Mouse (Mus musculus) adrenal gland (tissue): Measurements from ENCODE around the gene Bhlhe40.

Source experiments
- intact Hi-C: fragments of 180-260 bp; cut with DNase I; formaldehyde crosslinking; loops from one replicate; pipeline ENCODE4 v1.15.1; 2025

Gene Bhlhe40

DNA sequence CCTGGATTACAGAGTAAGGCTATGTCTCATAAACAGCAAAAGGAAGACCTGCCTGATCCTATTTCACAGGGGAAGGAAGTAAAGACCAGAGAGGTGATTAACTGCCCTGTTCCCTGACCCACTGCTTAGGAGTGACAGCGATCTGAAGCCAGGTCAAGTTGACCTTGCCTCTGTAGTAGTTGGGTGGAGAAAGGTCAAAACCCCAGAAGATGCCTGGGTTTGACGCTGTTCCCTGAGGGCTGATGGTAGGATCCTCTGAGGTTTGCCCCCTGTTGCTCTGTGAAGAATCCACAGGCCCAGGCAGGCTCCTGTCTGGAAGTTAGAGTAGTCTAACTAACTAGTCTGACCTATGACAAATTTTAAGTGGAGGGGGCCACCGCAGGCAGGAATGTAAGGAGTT, 26.5 kb downstream of the Bhlhe40 start:
- intact Hi-C loops, result no loop called here

DNA sequence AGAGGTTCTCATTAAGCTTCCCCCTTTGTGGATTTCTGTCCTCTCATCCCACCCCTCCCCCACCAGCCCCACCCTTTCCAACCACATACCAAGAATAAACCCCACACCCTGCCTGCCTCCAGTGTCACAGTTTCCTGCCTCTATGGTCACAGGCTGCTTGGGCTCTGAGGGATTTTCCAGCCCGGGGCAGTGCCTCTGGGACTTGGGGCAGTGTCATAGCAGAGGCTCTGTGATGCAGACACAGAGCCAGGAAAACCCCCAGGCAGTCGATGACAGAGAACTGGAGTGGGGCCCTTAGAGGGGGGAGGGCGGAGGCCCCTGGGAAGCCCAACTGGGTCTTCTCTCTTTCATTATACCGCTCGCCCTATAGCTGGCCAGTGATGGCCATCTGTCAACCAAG, 27.9 kb downstream of the Bhlhe40 start:
- intact Hi-C loops, result no loop called here

DNA sequence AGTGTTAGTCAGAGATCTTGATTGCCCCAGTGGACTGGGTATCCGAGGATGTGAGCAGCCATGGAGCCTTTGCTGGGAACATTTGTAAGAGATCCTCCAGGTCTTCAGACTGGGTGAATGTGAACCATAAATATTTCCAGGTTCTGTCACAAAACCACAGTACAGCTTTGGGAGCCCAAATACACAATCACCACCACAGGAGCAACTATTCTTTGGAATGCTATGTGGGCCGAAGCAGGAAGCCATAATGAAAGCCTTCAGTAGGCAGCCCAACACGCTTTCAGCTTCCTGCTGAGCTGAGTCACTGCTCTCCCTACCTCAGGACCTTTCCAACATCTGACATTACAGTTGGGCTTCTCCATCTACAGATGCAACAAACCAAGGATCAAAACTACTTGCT, 32.6 kb downstream of the Bhlhe40 start:
- intact Hi-C loops, result no loop called here

DNA sequence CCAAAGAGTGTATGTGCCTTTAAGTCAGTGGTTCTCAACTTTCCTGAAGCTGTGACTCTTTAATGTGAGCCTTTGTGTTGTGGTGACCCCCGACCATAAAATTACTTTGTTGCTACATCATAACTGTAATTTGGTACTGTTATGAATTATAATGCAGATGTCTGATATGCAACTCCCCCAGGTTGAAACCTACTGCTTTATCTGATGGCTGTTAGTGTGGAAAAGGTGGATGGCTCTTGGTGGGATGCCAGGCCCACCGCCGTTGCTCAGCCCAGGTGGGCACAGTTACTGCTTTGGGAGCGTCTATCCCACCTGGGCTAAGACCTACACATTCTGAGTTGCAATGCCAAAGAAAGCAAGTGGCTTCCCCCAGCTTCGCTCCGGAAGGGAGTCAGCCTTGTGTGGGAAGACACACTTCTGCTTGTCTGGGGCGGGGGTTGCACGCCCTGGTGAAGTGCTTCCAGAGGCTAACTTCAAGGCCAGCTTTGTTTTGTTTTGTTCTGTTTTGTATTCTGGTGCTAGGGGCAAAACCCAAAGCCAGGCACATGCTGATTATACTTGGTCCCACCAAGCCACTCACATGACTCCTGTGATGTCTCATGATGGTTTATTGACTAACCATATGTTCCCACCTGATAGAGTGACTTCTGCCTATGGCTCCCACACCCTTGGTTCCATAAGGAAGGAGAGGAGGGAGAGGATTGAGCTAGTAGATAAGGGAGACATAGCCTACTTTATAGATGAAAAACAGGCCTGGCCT, 34.7 kb downstream of the Bhlhe40 start:
- intact Hi-C loops, result no loop called here

- intact Hi-C loops, result no loop called here
Measured at GRCm38 (mm10) chr6:108695844-108696821, 35.7 kb downstream of the Bhlhe40 start.

- intact Hi-C loops, result no loop called here
Measured at GRCm38 (mm10) chr6:108696822-108697202, 36.4 kb downstream of the Bhlhe40 start.

- intact Hi-C loops, result no loop called here
Measured at GRCm38 (mm10) chr6:108697345-108697744, 36.9 kb downstream of the Bhlhe40 start.

DNA sequence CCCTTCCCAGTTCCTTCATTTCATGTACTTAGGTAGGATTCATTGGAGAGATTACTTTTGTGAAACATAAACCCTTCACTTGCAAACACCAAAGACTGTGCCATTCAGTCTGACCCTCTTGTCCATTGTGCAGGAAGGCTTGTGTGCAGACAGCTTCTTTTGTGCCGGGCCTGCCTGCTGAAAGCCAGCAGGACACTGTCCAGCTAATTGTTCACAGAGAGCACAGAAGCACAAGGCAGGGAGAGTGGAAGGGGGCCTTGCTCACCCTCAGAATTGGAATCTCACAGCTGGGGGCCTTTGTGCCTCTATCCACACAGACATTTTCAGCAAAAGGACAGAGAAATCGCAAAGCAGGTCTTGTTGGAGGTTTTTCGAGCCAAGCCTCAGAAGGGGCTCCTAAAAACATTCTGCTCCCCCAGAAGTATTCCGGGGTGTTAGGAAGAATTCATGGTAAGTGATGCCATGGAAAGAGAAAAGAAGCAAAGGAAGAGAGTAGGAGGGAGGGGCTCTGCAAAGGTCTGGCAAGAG, 38.0 kb downstream of the Bhlhe40 start:
- intact Hi-C loops, result no loop called here

GRCm38 (mm10) chr6:108699679-108700078, 39.2 kb downstream of the Bhlhe40 start:
- intact Hi-C loops, result no loop called here

- intact Hi-C loops, result no loop called here
Measured at GRCm38 (mm10) chr6:108700638-108701343, 40.4 kb downstream of the Bhlhe40 start.

DNA sequence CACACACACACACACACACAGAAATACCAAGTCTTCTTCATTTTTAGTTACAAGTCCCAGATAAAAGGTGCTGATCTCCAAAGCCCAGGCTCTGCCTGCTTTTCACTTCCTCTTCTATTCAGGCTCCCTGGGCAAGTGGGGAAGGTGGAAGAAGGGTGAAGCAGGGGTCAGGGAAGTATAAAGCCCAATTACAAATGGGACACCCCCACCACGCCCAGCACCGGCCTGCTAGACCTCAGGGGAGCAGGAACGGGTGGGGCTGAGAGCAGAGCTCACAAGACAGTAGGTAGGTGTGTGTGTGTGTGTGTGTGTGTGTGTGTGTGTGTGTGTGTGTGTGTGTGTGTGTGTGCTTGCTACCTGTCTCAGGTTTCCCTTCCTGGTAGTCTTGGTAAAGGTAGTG, 42.2 kb downstream of the Bhlhe40 start:
- intact Hi-C loops, result no loop called here

- intact Hi-C loops, result no loop called here
Measured at GRCm38 (mm10) chr6:108703085-108703484, 42.7 kb downstream of the Bhlhe40 start.

DNA sequence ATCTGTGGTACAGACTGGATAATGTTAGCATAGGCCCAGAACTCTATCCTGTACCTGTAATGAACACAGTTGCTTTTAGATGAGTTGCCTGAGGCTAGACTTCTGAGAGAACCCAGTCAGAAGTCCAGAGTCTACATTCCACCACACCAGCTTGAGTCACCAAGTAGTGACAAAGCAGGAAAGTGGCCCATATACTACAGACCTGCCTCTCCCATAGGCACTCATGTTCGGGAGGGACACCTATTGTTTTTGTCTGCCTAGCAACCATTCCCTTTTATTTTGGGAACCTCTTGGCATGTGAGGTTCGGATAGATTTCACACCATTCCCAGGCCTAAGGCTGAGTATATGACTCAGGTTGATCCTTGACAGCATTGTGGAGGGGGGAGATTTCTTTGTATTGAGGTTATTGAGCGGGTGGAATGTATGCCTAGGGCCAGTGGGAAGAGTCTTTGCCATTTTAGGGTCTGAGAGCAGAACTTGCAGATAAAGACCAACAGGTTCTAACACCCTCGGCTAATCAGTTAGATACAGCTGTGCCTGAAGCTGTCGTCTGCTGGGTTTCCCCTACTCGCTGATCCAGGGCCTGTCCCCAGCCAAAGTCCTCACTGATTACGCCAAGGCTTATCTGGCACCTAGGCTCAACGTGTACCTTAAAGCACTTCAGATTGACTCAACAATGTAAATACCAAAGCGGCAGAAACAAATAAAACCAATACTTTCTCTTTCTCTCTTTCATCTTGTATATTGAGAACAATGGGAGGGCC, 44.1 kb downstream of the Bhlhe40 start:
- intact Hi-C loops, result no loop called here

DNA sequence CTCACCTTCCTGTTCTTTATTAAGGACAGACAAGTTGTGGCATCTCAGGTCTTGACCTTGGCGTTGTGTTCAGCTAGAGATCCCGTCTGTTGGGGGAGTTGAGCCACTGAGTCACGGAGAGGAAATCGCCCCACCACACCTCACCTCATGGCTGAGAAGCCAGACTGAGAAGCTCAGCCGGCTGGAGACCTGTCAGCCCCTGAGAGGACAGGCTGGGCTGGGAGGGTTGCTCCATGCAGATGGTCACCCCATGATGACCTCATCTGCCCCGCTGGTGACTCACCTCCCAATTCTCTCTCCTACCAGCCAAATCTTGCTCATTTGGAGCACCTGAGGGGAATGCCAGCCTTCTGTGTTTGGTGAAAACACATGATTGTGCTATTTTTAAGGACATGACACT, 45.5 kb downstream of the Bhlhe40 start:
- intact Hi-C loops, result no loop called here

DNA sequence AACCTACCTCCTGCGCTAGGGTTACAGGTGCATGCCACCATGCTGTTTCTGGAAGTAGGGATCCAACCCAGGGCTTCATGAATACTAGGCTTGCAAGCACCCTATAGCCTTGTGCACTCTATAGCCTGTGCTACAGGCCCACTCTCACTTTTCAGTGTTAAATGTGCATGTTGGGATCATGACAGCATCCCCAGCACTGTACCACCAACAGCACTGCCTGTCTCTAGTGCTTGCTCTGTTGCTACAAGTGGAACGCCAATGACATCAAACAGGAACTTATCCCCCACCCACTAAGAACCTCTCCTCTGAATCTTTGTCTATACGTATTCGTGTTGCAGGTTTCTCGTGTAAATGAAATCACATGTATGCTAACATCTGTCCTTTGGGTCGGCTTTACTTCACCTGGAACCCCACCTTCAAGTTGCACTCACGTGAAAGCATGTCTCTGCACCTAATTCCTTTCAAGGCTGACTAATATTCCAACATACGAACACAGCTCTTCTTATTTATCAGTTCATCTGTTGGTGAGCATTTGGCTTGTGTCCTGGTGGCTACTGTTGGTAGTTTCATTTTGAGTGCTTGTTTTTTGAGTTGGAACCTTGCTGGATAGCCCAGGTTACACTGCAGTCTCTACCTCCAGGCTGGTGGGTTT, 46.7 kb downstream of the Bhlhe40 start:
- intact Hi-C loops, result no loop called here

DNA sequence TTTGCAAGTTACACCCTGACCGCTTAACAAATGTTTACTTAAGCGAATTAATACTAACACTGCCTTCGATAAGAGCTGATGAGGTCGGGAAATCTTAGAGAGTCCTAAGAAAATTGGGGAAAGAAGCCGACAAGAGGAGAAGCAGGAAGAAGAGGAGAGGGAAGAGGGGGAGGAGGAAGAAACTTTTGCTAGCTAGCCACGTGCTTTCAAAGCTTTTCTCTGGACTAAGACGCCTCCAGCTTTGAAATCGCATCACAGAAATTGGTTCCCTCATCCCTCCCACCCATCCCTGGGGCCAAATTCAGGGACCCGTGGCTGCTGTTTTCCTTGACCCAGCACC, 48.7 kb downstream of the Bhlhe40 start:
- intact Hi-C loops, result no loop called here

DNA sequence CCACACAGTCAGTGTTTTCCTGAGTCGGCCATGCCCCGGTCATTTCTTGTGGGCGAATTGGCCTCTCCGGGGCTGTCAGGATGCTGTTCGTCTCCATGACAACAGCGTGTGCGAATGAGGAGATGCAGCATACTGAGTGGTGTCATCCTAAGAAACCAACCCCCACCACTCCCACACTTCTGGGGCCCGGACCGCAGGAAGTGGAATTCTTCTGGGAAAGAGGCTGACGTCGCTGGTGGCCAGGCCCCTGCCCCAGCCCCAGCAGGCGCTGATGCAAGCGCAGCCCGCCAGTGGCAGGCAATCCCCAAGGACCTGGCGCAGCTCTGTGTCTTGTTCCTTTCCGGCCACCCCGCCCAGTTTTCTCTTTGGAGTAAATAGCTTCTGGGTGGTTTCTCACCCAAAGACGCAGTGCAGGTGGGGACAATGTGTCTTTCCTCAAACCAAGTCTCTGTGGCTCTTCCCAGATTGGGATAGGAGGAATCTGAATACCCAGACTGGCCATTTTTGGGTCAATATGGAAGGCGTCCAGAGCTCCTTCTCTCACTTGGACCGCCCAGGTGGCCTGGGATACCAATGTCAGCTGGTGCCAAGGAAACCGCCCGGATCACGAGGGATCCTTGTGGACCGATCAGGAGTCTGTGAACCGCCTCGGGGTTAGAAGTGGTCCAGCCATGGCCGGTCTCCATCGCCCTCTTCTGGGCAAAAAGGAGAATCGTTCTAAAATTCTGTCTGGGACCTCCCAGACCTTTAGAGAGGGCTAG, 49.2 kb downstream of the Bhlhe40 start:
- intact Hi-C loops, result loop anchor here (1.0 to 5.0 kb wide), 2 partner anchors 42 to 292 kb away; no protein-coding TSS in a partner anchor

DNA sequence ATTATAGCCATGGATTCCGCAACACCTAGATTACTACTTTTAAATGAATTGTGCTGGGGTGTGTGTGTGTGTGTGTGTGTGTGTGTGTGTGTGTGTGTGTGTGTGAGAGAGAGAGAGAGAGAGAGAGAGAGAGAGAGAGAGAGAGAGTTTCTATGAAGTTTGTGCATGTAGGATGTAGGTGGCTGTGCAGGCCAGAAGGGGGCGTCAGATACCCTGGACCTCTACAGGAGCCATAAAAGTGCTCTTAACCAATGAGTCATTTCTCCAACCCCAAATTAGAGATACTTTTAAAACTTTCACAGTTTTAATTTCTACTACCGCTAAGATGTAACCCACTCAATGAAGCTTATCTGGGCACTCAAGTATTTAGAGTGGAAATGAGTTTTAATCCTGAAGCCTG, 50.2 kb downstream of the Bhlhe40 start:
- intact Hi-C loops, result loop anchor here (1.0 to 5.0 kb wide), 2 partner anchors 43 to 293 kb away; no protein-coding TSS in a partner anchor

GRCm38 (mm10) chr6:108711192-108711964, 50.9 kb downstream of the Bhlhe40 start:
- intact Hi-C loops, result loop anchor here (5.0 kb wide), 1 partner anchor 44 kb away; no protein-coding TSS in a partner anchor
